Mouse (Mus musculus) CH12.LX (cell line): ENCODE results near the gene Iqcf5.

Source experiments
- CTCF ChIP-seq, 2 experiments: IDR thresholded peaks in 1 of 2; conservative IDR thresholded peaks in 1 of 2; 2 replicates each; pipeline ENCODE4 v1.5.1; 2011 to 2012; ENCODE audit warnings: low read depth in 2 of 2, low read length in 2 of 2, improper control_type of control experiment in 1 of 2, inconsistent platforms in 1 of 2, mild to moderate bottlenecking in 1 of 2, moderate library complexity in 1 of 2
- MAFK ChIP-seq: IDR thresholded peaks from 2 replicates; pipeline ENCODE4 v1.6.1; 2011; ENCODE audit warnings: low read length, improper control_type of control experiment; ENCODE audit not compliant: insufficient replicate concordance
- MXI1 ChIP-seq: IDR thresholded peaks from 2 replicates; pipeline ENCODE4 v1.6.1; 2011; ENCODE audit warnings: mild to moderate bottlenecking, low read depth, low read length, improper control_type of control experiment
- NRF1 ChIP-seq: IDR thresholded peaks from 2 replicates; pipeline ENCODE4 v1.6.1; 2014; ENCODE audit warnings: low read depth, mild to moderate bottlenecking, inconsistent platforms, low read length, improper control_type of control experiment, moderate library complexity
- POLR2A ChIP-seq: IDR thresholded peaks from 2 replicates; pipeline ENCODE4 v1.6.1; 2011; ENCODE audit warnings: low read depth, mild to moderate bottlenecking, improper control_type of control experiment, low read length
- UBTF ChIP-seq: IDR thresholded peaks from 2 replicates; pipeline ENCODE4 v1.6.1; 2012; ENCODE audit warnings: low read depth, mild to moderate bottlenecking, inconsistent platforms, low read length, improper control_type of control experiment, moderate library complexity
- USF1 ChIP-seq: IDR thresholded peaks from 2 replicates; pipeline ENCODE4 v1.6.1; 2014; ENCODE audit warnings: low read depth, mild to moderate bottlenecking, inconsistent platforms, low read length, improper control_type of control experiment
- ZC3H11A ChIP-seq: IDR thresholded peaks from 2 replicates; pipeline ENCODE4 v1.6.1; 2012; ENCODE audit warnings: low read depth, mild to moderate bottlenecking, inconsistent platforms, low read length, improper control_type of control experiment

- TF ChIP-seq POLR2A (no peak), CTCF (conservative IDR thresholded peaks at IDR 0.05 in 1 of 2, IDR thresholded peaks at IDR 0.05 in 1 of 2; ENCODE audit: low read depth in 2 of 2, low read length in 2 of 2) (no peak), UBTF (no peak), MXI1 (no peak), USF1 (no peak), MAFK (no peak), ZC3H11A (no peak), NRF1 (no peak)
These were observed 36.3 kb upstream of the Iqcf5 start for GRCm38 (mm10) chr9:106478101-106478500.
